Mouse (Mus musculus) left cerebral cortex, postnatal 25 days (tissue): Measurements from ENCODE around the gene 4930453N24Rik. TPM values are rescaled to one million over a fixed set of nuclear protein-coding genes. Genes with fewer than 3 reads are reported as not detected.

Experiments
- DNase-seq, 2 experiments: peaks; one replicate each; pipeline ENCODE4 v3.0.0; 2022; ENCODE audit warnings: low spot score in 2 of 2, mixed read lengths in 1 of 2
- intact Hi-C: fragments of 180-260 bp; cut with DNase I; formaldehyde crosslinking; loops from one replicate; pipeline ENCODE4 v1.15.1; 2025
- total RNA-seq, 2 experiments: library from RNA; stranded (reverse); gene quantifications; 2 replicates each; pipeline ENCODE4 v1.2.3; 2021

Gene 4930453N24Rik
- total RNA-seq = 10 to 100 TPM; 20.5 to 22.0 TPM

DNA sequence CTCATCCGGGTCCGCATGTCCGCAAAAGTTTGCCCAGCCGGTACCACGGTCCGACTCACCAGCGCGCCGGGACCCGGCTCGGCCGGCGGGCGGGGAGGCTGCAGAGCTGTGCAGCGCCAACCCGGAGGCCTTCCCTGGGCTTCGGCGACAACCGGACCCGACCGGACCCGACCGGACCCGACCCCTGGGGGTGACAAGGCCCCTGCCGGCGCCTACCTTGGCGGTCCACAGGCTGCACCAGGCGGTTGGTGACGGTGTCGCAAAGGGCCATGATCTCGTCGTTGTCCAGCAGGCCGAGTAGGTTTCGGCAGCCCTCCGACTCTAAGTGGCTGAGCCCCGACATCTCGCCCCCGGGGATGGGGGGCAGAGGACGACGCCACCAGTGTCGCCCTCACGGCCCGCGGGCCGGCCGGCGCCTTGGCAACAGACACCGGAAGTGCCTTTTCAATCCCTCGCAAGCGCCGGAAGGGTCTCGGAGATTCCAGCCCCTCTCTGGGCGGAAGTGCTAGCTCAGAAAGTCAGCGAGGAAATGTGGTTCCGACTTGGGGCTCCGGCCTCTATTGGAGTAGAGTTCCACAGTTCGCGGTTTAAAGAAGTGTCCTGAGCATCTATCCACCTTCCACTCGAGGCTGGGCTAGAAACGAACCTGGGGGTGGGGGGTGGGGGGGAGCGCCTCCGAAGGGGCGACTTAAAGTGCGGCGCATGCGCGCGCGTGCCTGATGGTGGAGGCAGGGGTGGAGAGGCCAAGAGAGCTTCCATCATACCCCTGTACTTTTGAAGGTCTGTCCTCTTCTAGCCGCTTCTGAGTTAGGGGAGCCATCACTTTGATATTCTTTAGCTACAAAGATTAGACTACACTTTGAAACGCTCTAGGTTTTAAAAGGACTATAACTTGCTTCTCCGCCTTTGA, at the start of gene 4930453N24Rik:
Gene 4930453N24Rik, minus strand, starts transcription at position 641 of the 910 bp plus-strand sequence.
- peak; percentile 88 for DNase-seq
- intact Hi-C loops = loop anchor here (1.0 kb wide), 1 partner anchor 81 kb away; the partner anchor contains the start of genes Cggbp1 and Zfp654

DNA sequence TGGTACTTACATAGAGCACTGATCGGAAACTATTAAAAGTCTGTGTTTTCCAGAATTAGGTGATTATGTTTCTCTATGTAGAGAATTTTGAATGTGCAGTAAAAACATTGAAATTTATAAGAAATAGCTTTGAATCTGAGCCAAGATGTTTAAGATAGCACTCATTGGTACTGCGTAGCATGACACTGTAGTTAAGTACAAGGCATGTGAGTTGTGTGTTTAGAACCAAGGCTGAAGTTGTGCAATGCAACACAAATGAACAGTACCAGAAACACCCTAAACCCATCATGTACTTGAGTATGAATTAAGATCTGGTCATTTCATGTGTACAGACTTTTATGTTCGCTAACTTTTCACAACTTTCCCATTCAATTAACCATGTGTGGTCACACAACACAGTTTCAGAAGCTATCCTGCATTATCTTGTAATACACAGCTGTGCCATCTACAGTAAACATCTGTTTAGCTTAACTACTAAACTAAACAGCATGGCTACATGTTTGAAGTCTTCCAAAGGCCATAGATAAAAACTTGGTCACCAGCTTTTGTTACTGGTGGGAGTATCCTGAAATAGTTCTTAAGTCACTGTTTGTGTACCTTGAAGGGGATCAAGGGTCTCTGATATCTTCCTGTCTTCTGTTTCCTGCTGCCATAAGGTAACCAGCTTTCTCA, 46.3 kb upstream of the 4930453N24Rik start:
- DNase-seq = no peak

GRCm38 (mm10) chr16:64803041-64803440, 32.1 kb upstream of the 4930453N24Rik start:
- intact Hi-C loops = no loop called here
- no peak for DNase-seq

More for the DNA sequence above, 46.3 kb upstream of the 4930453N24Rik start:
- intact Hi-C loops = no loop called here

DNA sequence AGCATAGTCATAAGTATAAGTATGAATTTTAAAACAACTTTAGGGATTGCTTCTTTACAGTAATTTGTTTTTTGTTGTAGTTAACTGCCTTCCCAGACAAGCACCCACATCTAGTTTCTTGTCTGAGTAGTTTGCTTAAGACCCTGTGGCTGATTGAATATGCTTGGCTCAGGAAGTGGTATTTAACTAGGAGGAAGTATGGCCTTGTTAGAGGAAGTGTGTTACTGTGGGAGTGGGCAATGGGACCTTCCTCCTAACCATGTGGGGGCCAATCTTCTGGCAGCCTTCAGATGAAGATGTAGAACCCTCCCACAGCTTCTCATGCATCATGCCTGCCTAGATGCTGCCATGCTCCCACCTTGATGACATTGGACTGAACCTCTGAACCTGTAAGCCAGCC, 30.7 kb upstream of the 4930453N24Rik start:
- DNase-seq = no peak
- intact Hi-C loops = no loop called here

DNA sequence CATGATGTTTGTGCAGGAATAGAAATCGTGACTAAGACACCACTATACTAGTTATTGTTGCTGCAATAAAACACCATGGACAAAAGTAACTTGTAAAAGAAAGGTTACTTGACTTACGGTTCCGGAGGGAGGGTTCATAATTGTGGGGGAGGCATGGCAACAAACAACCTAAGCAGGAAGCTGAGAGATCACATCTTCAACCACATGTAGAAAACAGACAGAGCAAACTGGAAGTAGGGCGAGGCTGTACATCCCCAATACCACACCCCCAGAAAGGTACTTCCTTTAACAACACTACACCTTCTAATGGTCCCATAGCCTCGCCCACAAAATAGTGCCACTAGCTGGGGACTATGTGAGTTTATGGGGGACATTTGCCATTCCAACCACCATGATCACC, 29.4 kb upstream of the 4930453N24Rik start:
- intact Hi-C loops = no loop called here
- no peak for DNase-seq

GRCm38 (mm10) chr16:64794802-64795201, 23.8 kb upstream of the 4930453N24Rik start:
- no peak for DNase-seq
- intact Hi-C loops = no loop called here

- DNase-seq = no peak
- intact Hi-C loops = no loop called here
Measured at GRCm38 (mm10) chr16:64789706-64790105, 18.7 kb upstream of the 4930453N24Rik start.

DNA sequence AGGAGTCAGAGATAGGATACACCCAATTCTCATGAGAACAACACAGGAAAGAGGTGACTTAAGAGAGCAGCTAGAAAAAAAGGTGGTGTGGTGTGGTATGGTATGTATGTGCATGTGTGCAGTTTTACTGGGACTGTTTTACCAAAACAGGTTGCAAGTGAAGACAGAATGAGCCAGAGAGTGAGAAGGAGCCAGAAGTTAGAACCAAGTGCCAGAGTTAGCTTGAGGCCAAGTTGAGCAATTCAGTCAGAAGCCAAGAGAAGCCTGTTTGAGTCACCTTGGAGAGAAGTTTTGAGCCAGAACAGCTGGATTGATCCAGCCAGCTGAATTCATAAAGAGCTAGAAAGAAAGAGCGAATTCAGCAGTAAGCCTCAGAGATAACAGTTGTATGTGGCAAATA, 4.6 kb upstream of the 4930453N24Rik start:
- intact Hi-C loops = no loop called here
- no peak for DNase-seq

DNA sequence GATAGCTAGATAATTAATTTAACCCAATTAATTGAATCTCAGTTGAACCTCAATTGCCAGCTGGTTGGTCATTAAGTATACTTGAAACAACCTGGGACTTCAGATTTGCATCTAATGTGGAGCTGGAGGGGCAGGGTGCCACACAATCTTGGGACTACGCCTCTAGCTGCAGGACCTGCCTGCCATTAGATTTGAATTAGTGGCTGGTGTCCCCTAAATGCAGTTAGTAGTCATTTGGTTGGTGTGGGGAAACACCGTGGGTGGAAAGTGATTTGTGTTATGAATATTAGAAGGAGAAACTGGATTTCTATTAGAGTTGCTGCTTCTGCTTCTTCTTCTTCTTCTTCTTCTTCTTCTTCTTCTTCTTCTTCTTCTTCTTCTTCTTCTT, 464 bp upstream of the 4930453N24Rik start:
- no peak for DNase-seq
- intact Hi-C loops = no loop called here

- no peak for DNase-seq
- intact Hi-C loops = no loop called here
Measured at GRCm38 (mm10) chr16:64766696-64767300, 4.2 kb downstream of the 4930453N24Rik start.

DNA sequence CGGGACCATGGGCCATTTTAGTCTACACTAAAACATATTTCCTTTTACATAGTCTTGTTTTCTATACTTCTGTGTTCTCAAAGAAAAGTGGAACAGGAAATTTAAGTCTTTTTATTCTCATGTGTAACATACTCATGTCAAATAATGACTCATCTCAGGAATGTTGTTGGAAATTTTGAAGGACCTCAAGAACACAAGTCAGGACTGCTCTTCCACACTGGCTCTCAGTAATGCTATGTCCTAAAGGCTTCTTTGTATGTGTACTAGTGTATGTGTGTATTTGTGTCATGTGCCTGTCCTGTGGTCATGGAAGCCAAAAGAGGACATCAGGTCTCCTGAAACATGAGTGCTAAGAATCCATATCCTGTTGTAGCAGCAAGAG, 11.7 kb downstream of the 4930453N24Rik start:
- DNase-seq = no peak
- intact Hi-C loops = loop anchor here (10.0 kb wide), 2 partner anchors 736 to 776 kb away; no protein-coding TSS in a partner anchor

- no peak for DNase-seq
- intact Hi-C loops = loop anchor here (10.0 kb wide), 2 partner anchors 736 to 776 kb away; no protein-coding TSS in a partner anchor
Measured at GRCm38 (mm10) chr16:64758561-64759244, 12.3 kb downstream of the 4930453N24Rik start.

- no peak for DNase-seq
- intact Hi-C loops = loop anchor here (10.0 kb wide), 2 partner anchors 737 to 777 kb away; no protein-coding TSS in a partner anchor
Measured at GRCm38 (mm10) chr16:64757666-64758400, 13.1 kb downstream of the 4930453N24Rik start.

- intact Hi-C loops = loop anchor here (10.0 kb wide), 2 partner anchors 738 to 778 kb away; no protein-coding TSS in a partner anchor
- no peak for DNase-seq
Measured at GRCm38 (mm10) chr16:64756321-64756720, 14.6 kb downstream of the 4930453N24Rik start.

GRCm38 (mm10) chr16:64754743-64755139, 16.2 kb downstream of the 4930453N24Rik start:
- intact Hi-C loops = loop anchor here (10.0 kb wide), 2 partner anchors 740 to 780 kb away; no protein-coding TSS in a partner anchor
- peak in 1 of 2 experiments; percentile 25 for DNase-seq

- intact Hi-C loops = loop anchor here (10.0 kb wide), 2 partner anchors 741 to 781 kb away; no protein-coding TSS in a partner anchor
- DNase-seq = no peak
Measured at GRCm38 (mm10) chr16:64753990-64754742, 16.8 kb downstream of the 4930453N24Rik start.

DNA sequence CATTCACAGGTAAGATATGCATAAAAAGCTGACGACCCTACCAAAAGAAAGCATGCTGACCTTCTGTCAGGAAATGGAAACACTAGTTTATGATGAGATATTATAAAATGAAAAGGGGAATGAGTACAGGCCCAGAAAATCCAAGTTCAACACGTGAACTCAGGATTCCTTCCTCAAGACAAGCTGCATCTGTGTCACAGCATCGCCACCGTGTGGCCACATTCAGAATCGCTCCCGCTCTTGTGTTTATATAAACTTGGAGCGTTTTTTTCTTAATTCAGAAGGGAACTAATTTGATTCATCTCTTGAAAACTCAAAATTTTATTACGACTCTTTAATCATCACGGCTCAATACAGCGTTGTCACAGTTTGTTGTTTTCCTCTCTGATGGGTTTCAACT, 22.7 kb downstream of the 4930453N24Rik start:
- peak; percentile 76 to 80 for DNase-seq
- intact Hi-C loops = loop anchor here (1.0 to 10.0 kb wide), 3 partner anchors 891 to 1808 kb away; no protein-coding TSS in a partner anchor

- DNase-seq = no peak
- intact Hi-C loops = loop anchor here (10.0 kb wide), 1 partner anchor 1730 kb away; no protein-coding TSS in a partner anchor
Measured at GRCm38 (mm10) chr16:64745089-64745488, 25.9 kb downstream of the 4930453N24Rik start.
